Mouse (Mus musculus) liver, embryonic 13.5 days (tissue): ENCODE data around the gene Hnrnpm. TPM values are rescaled to one million over a fixed set of nuclear protein-coding genes. Genes with fewer than 3 reads are reported as not detected.

Experiments
- ATAC-seq: fragments of 200-750 bp; cut with Nextera tagmentation; 2 replicates; pipeline ENCODE4 v1.8.0; 2017; ENCODE audit warnings: low read depth, mild to moderate bottlenecking, moderate number of reproducible peaks, moderate library complexity
- DNase-seq: peaks from one replicate; pipeline ENCODE4 v3.0.0; 2022
- H3K27ac ChIP-seq: fragments of 300-500 bp; sonication (generic); 2 replicates; pipeline ENCODE4 v1.5.1; 2015; ENCODE audit warnings: moderate library complexity, mild to moderate bottlenecking, inconsistent platforms
- H3K27me3 ChIP-seq: fragments of 300-500 bp; sonication (generic); 2 replicates; pipeline ENCODE4 v1.6.1; 2015; ENCODE audit warnings: mild to moderate bottlenecking, inconsistent platforms
- H3K36me3 ChIP-seq: fragments of 300-500 bp; sonication (generic); 2 replicates; pipeline ENCODE4 v1.6.1; 2015; ENCODE audit warnings: mild to moderate bottlenecking, inconsistent platforms
- H3K4me1 ChIP-seq: fragments of 300-500 bp; sonication (generic); replicated peaks from 2 replicates; pipeline ENCODE4 v1.6.1; 2015; ENCODE audit warnings: inconsistent platforms
- H3K4me2 ChIP-seq: fragments of 300-500 bp; sonication (generic); 2 replicates; pipeline ENCODE4 v1.6.1; 2015; ENCODE audit warnings: inconsistent platforms, mild to moderate bottlenecking, moderate library complexity
- H3K4me3 ChIP-seq: fragments of 300-500 bp; sonication (generic); replicated peaks from 2 replicates; pipeline ENCODE4 v1.5.1; 2015; ENCODE audit warnings: mild to moderate bottlenecking, inconsistent platforms
- H3K9ac ChIP-seq: fragments of 300-500 bp; sonication (generic); 2 replicates; pipeline ENCODE4 v1.6.1; 2015; ENCODE audit warnings: mild to moderate bottlenecking, inconsistent platforms
- H3K9me3 ChIP-seq: fragments of 300-500 bp; sonication (generic); replicated peaks from 2 replicates; pipeline ENCODE4 v1.6.1; 2016; ENCODE audit warnings: inconsistent platforms
- WGBS: fragments of 180-500 bp; shearing (Covaris S2); methylation state at CpG from one replicate; pipeline ENCODE4 v1.1.7; 2015; ENCODE audit not compliant: insufficient replicate concordance; 5-methylcytosine and 5-hydroxymethylcytosine counted together
- polyA plus RNA-seq: library from polyadenylated mRNA; unstranded; fragments of >200 nt; fragmentation: Nextera tagmentation; extraction: Ambion mirVana; gene quantifications from 2 replicates; pipeline ENCODE4 v1.2.1, GENCODE M21; 2015

Gene Hnrnpm
- polyA plus RNA-seq, 1 experiment from 2014 or later = 160 TPM

- Histone ChIP-seq H3K27me3 (no peaks in the 10 kb centered on the region), H3K27ac (peak overlapping the region; percentile 97), H3K4me3 (peak overlapping the region; percentile 65), H3K36me3 (peaks cover 59% of the 10 kb centered on the region), H3K9ac (peak overlapping the region; percentile 96), H3K4me2 (peak overlapping the region; percentile 71), H3K4me1 (peaks cover 83% of the 10 kb centered on the region), H3K9me3 (peaks cover 11% of the 10 kb centered on the region)
- peak; percentile 92 for ATAC-seq
- peak; percentile 86 for DNase-seq
- 17% methylated on average over 5 of the region's 5 CpGs for WGBS
Measured at GRCm38 (mm10) chr17:33713271-33713670, 26.6 kb upstream of the Hnrnpm start.

GRCm38 (mm10) chr17:33709834-33710233 is 23.2 kb upstream of the Hnrnpm start:
- Histone ChIP-seq H3K27me3 (no peaks in the 10 kb centered on the region), H3K4me3 (peak overlapping the region; percentile 9; the same call in 1 of the 2 replicates), H3K4me2 (0 out of 2 replicates have a peak overlapping the region, but pooled peaks have one; percentile 4), H3K27ac (peak overlapping the region; percentile 72), H3K9ac (0 out of 2 replicates have a peak overlapping the region, but pooled peaks have one; percentile 16), H3K9me3 (peaks cover 11% of the 10 kb centered on the region), H3K36me3 (peaks cover 75% of the 10 kb centered on the region), H3K4me1 (peaks cover 55% of the 10 kb centered on the region)
- WGBS = 72% methylated on average over 3 of the region's 3 CpGs
- DNase-seq = no peak
- ATAC-seq = no peak

- Histone ChIP-seq H3K4me3 (no peak overlapping the region), H3K27ac (no peak overlapping the region), H3K4me2 (no peak overlapping the region), H3K27me3 (no peaks in the 10 kb centered on the region), H3K36me3 (peaks cover 97% of the 10 kb centered on the region), H3K9ac (no peak overlapping the region), H3K9me3 (no peaks in the 10 kb centered on the region), H3K4me1 (no peaks in the 10 kb centered on the region; the same call in 1 of the 2 replicates)
- DNase-seq (no peak), ATAC-seq (no peak)
- WGBS = 91% methylated on average over 9 of the region's 9 CpGs
Measured at GRCm38 (mm10) chr17:33703091-33703490, 16.4 kb upstream of the Hnrnpm start.

- 75% methylated on average over 1 of the region's 1 CpGs for WGBS
- H3K9me3 ChIP-seq = no peaks in the 10 kb centered on the region
- no peak overlapping the region for H3K4me3 ChIP-seq
Measured at GRCm38 (mm10) chr17:33702178-33702577, 15.5 kb upstream of the Hnrnpm start.

GRCm38 (mm10) chr17:33695471-33695870 is 8.8 kb upstream of the Hnrnpm start:
- H3K9ac ChIP-seq = no peak overlapping the region
- no peak overlapping the region for H3K27ac ChIP-seq
- 87% methylated on average over 1 of the region's 1 CpGs for WGBS
- peaks cover 100% of the 10 kb centered on the region for H3K36me3 ChIP-seq
- H3K4me2 ChIP-seq = no peak overlapping the region
- no peaks in the 10 kb centered on the region for H3K27me3 ChIP-seq
- no peaks in the 10 kb centered on the region for H3K4me1 ChIP-seq
- H3K9me3 ChIP-seq = no peaks in the 10 kb centered on the region
- H3K4me3 ChIP-seq = no peak overlapping the region
- DNase-seq = no peak
- no peak for ATAC-seq

More at GRCm38 (mm10) chr17:33702178-33702577, 15.5 kb upstream of the Hnrnpm start:
- Histone ChIP-seq H3K27me3 (no peaks in the 10 kb centered on the region), H3K27ac (no peak overlapping the region), H3K36me3 (peaks cover 97% of the 10 kb centered on the region), H3K4me1 (no peaks in the 10 kb centered on the region; the same call in 1 of the 2 replicates), H3K9ac (no peak overlapping the region), H3K4me2 (no peak overlapping the region)
- DNase-seq = no peak
- ATAC-seq = no peak

GRCm38 (mm10) chr17:33685249-33685653 is 1.4 kb downstream of the Hnrnpm start:
- Histone ChIP-seq H3K36me3 (peaks cover 56% of the 10 kb centered on the region), H3K9ac (peak overlapping the region; percentile 92), H3K27ac (peak overlapping the region; percentile 89), H3K4me2 (peak overlapping the region; percentile 95), H3K4me3 (peak overlapping the region; percentile 77), H3K27me3 (no peaks in the 10 kb centered on the region), H3K9me3 (no peaks in the 10 kb centered on the region), H3K4me1 (peaks cover 51% of the 10 kb centered on the region)
- peak; percentile 97 for DNase-seq
- peak; percentile 94 for ATAC-seq
- under 1% methylated on average over 42 of the region's 42 CpGs for WGBS

- WGBS = under 1% methylated on average over 44 of the region's 44 CpGs
- H3K4me2 ChIP-seq = peak overlapping the region; percentile 95
- DNase-seq = peak; percentile 66
- H3K27ac ChIP-seq = peak overlapping the region; percentile 89
- peak overlapping the region; percentile 92 for H3K9ac ChIP-seq
- peak; percentile 71 for ATAC-seq
- H3K4me1 ChIP-seq = peaks cover 53% of the 10 kb centered on the region
- H3K9me3 ChIP-seq = no peaks in the 10 kb centered on the region
- H3K4me3 ChIP-seq = peak overlapping the region; percentile 77
- peaks cover 51% of the 10 kb centered on the region for H3K36me3 ChIP-seq
- H3K27me3 ChIP-seq = no peaks in the 10 kb centered on the region
Measured at GRCm38 (mm10) chr17:33684671-33685231, 1.9 kb downstream of the Hnrnpm start.

GRCm38 (mm10) chr17:33681767-33682166 is 4.9 kb downstream of the Hnrnpm start:
- no peak for DNase-seq
- Histone ChIP-seq H3K9me3 (no peaks in the 10 kb centered on the region), H3K9ac (no peak overlapping the region; the same call in 1 of the 2 replicates), H3K36me3 (peaks cover 41% of the 10 kb centered on the region), H3K4me2 (peak overlapping the region; percentile 95), H3K4me3 (no peak overlapping the region), H3K27me3 (no peaks in the 10 kb centered on the region), H3K4me1 (peaks cover 77% of the 10 kb centered on the region), H3K27ac (no peak overlapping the region)
- ATAC-seq = no peak

GRCm38 (mm10) chr17:33678771-33679170 is 7.9 kb downstream of the Hnrnpm start:
- peaks cover 46% of the 10 kb centered on the region for H3K36me3 ChIP-seq
- no peak for DNase-seq

GRCm38 (mm10) chr17:33676086-33676485 is 10.6 kb downstream of the Hnrnpm start:
- Histone ChIP-seq H3K4me1 (peaks cover 71% of the 10 kb centered on the region), H3K36me3 (peaks cover 34% of the 10 kb centered on the region), H3K27me3 (no peaks in the 10 kb centered on the region), H3K9me3 (no peaks in the 10 kb centered on the region), H3K27ac (no peak overlapping the region), H3K9ac (no peak overlapping the region), H3K4me2 (no peak overlapping the region), H3K4me3 (no peak overlapping the region)
- DNase-seq = no peak
- ATAC-seq = no peak
- WGBS = 91% methylated on average over 2 of the region's 2 CpGs

More at GRCm38 (mm10) chr17:33678771-33679170, 7.9 kb downstream of the Hnrnpm start:
- Histone ChIP-seq H3K27ac (no peak overlapping the region), H3K4me1 (peaks cover 82% of the 10 kb centered on the region), H3K4me3 (no peak overlapping the region), H3K27me3 (no peaks in the 10 kb centered on the region), H3K4me2 (no peak overlapping the region), H3K9ac (no peak overlapping the region), H3K9me3 (no peaks in the 10 kb centered on the region)
- ATAC-seq = no peak

GRCm38 (mm10) chr17:33675452-33675851 is 11.2 kb downstream of the Hnrnpm start:
- ATAC-seq (no peak), DNase-seq (no peak)
- Histone ChIP-seq H3K27ac (no peak overlapping the region), H3K27me3 (no peaks in the 10 kb centered on the region), H3K9me3 (no peaks in the 10 kb centered on the region), H3K4me3 (no peak overlapping the region), H3K9ac (no peak overlapping the region), H3K4me2 (no peak overlapping the region), H3K4me1 (peaks cover 72% of the 10 kb centered on the region), H3K36me3 (peaks cover 34% of the 10 kb centered on the region)

- no peaks in the 10 kb centered on the region for H3K27me3 ChIP-seq
- H3K36me3 ChIP-seq = peaks cover 41% of the 10 kb centered on the region
- no peak overlapping the region for H3K4me2 ChIP-seq
- H3K9me3 ChIP-seq = no peaks in the 10 kb centered on the region
- WGBS = 69% methylated on average over 1 of the region's 1 CpGs
- H3K27ac ChIP-seq = no peak overlapping the region
- ATAC-seq (no peak), DNase-seq (no peak)
- H3K4me3 ChIP-seq = no peak overlapping the region
- H3K4me1 ChIP-seq = peaks cover 70% of the 10 kb centered on the region
- no peak overlapping the region for H3K9ac ChIP-seq
Measured at GRCm38 (mm10) chr17:33673837-33674236, 12.8 kb downstream of the Hnrnpm start.
